Mouse (Mus musculus): ENCODE data around the gene Vmn2r106.

Gene Vmn2r106

DNA sequence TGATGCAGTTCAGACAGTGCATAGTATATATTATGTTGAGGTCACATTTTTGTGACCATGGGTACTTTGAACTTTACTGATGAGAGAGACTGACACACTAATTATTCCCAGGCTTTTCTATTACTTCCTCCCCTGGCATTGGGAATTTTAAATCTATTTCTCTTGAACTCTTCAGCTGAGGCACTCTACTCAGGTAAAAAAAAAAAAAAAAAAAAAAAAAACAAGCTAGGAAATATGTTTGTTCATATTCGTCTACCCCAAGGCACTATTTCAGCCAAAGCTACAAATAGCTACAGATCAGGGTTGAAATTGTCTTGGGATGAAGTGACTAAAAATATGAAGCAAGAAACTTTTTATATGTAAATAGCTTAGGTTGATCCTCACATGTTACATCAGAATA lies at the start of gene Vmn2r106:
TSS of gene Vmn2r106 (minus strand) at position 101 of the 400 bp plus-strand sequence.
- DNase-seq: no peak

DNA sequence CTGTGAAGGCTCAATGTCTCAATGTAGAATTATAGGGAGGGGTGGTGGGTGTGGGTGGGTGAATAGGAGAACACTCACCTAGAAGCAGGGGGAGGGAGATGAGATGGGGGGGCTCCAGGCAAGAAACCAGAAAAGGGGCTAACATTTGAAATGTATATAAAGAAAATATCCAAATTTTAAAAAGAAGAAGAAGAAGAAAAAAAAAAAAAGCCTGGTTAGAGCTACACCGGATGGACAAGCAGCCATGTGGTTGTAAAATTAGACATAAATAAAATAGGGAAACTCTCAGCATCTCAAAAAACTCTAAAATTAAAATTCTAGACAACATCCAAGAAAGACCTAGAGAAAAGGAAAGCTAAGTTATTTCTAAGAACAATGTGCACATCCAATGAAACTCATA lies 20.4 kb upstream of the Vmn2r106 start:
- no peak for DNase-seq

GRCm38 (mm10) chr17:20286906-20287305 lies 1.6 kb upstream of the Vmn2r106 start:
- no peak for DNase-seq

GRCm38 (mm10) chr17:20255522-20255921 lies 29.8 kb downstream of the Vmn2r106 start:
- DNase-seq: no peak

- DNase-seq: no peak
Measured at GRCm38 (mm10) chr17:20234952-20235351, 50.4 kb downstream of the Vmn2r106 start, which contains the start of gene Vmn2r105. Gene Vmn2r105, minus strand, starts transcription at chr17:20235052.
